Mouse (Mus musculus) heart, postnatal 4 days (tissue): ENCODE data around the gene Vstm2b. TPM values are rescaled to one million over a fixed set of nuclear protein-coding genes. Genes with fewer than 3 reads are reported as not detected.

Source experiments
- total RNA-seq, 2 experiments: library from RNA; stranded (reverse); gene quantifications; 2 replicates each; pipeline ENCODE4 v1.2.3; 2021

Gene Vstm2b
- total RNA-seq, 2 experiments from 2014 or later = 0.18 to 0.31 TPM

Other genes with a start within 250 kb of the Vstm2b start
- not detected for gene 4930433I11Rik, start 89.2 kb downstream of the Vstm2b start, total RNA-seq
- not detected for gene Gm4884, start 134.4 kb downstream of the Vstm2b start, total RNA-seq